Mouse (Mus musculus): ENCODE data around the gene Tmc8. TPM values are rescaled to one million over a fixed set of nuclear protein-coding genes. Genes with fewer than 3 reads are reported as not detected.

The Tmc8 gene
- polyA plus RNA-seq, 1 experiment from 2014 or later = 1.2 TPM

GRCm38 (mm10) chr11:117760374-117761119 lies 21.3 kb upstream of the Tmc8 start:
- no peaks in the 10 kb centered on the region for H3K4me1 ChIP-seq
- no peak overlapping the region for H3K4me3 ChIP-seq (replicated peaks)
- no peak overlapping the region for H3K4me2 ChIP-seq
- H3K9ac ChIP-seq = no peak overlapping the region
- H3K27ac ChIP-seq = no peak overlapping the region; the same call in 1 of the 2 replicates
- H3K36me3 ChIP-seq (replicated peaks) = peaks cover 88% of the 10 kb centered on the region
- 94% methylated on average over 26 of the region's 26 CpGs for WGBS
- no peaks in the 10 kb centered on the region for H3K9me3 ChIP-seq
- ATAC-seq (ENCODE audit: low FRiP score) = no peak
- H3K27me3 ChIP-seq = no peaks in the 10 kb centered on the region

- ATAC-seq (ENCODE audit: low FRiP score) = no peak
- 91% methylated on average over 13 of the region's 13 CpGs for WGBS
- H3K27me3 ChIP-seq = no peaks in the 10 kb centered on the region
- peaks cover 75% of the 10 kb centered on the region for H3K36me3 ChIP-seq (replicated peaks)
- H3K4me1 ChIP-seq = no peaks in the 10 kb centered on the region
- no peak overlapping the region for H3K9ac ChIP-seq
- H3K9me3 ChIP-seq = no peaks in the 10 kb centered on the region
- H3K27ac ChIP-seq = no peak overlapping the region
- no peak overlapping the region for H3K4me2 ChIP-seq
- no peak overlapping the region for H3K4me3 ChIP-seq (replicated peaks)
Measured at GRCm38 (mm10) chr11:117761801-117762200, 20.1 kb upstream of the Tmc8 start.

GRCm38 (mm10) chr11:117762246-117762645 lies 19.6 kb upstream of the Tmc8 start:
- 94% methylated on average over 12 of the region's 12 CpGs for whole genome bisulfite sequencing
- no peak for ATAC-seq (ENCODE audit: low FRiP score)
- H3K36me3 ChIP-seq (replicated peaks) = peaks cover 71% of the 10 kb centered on the region

GRCm38 (mm10) chr11:117764319-117764718 lies 17.6 kb upstream of the Tmc8 start:
- Histone ChIP-seq H3K4me2 (no peak overlapping the region), H3K36me3 (replicated peaks) (peaks cover 50% of the 10 kb centered on the region), H3K9me3 (no peaks in the 10 kb centered on the region), H3K4me1 (peaks cover 1% of the 10 kb centered on the region), H3K9ac (no peak overlapping the region), H3K27me3 (no peaks in the 10 kb centered on the region), H3K4me3 (replicated peaks) (no peak overlapping the region), H3K27ac (no peak overlapping the region)
- no peak for ATAC-seq (ENCODE audit: low FRiP score)
- 91% methylated on average over 9 of the region's 9 CpGs for WGBS

More at GRCm38 (mm10) chr11:117762246-117762645, 19.6 kb upstream of the Tmc8 start:
- Histone ChIP-seq H3K4me3 (replicated peaks) (no peak overlapping the region), H3K27me3 (no peaks in the 10 kb centered on the region), H3K4me1 (no peaks in the 10 kb centered on the region), H3K27ac (no peak overlapping the region), H3K9me3 (no peaks in the 10 kb centered on the region), H3K9ac (no peak overlapping the region), H3K4me2 (no peak overlapping the region)

GRCm38 (mm10) chr11:117765361-117765760 lies 16.5 kb upstream of the Tmc8 start:
- H3K4me2 ChIP-seq = no peak overlapping the region
- no peak overlapping the region for H3K4me3 ChIP-seq (replicated peaks)
- no peak overlapping the region for H3K9ac ChIP-seq
- no peak for ATAC-seq (ENCODE audit: low FRiP score)
- peaks cover 12% of the 10 kb centered on the region for H3K4me1 ChIP-seq
- no peaks in the 10 kb centered on the region for H3K9me3 ChIP-seq
- H3K27me3 ChIP-seq = no peaks in the 10 kb centered on the region
- 86% methylated on average over 5 of the region's 5 CpGs for WGBS
- H3K27ac ChIP-seq = no peak overlapping the region
- peaks cover 42% of the 10 kb centered on the region for H3K36me3 ChIP-seq (replicated peaks)

GRCm38 (mm10) chr11:117766275-117766674 lies 15.6 kb upstream of the Tmc8 start:
- WGBS = 89% methylated on average over 3 of the region's 3 CpGs
- no peaks in the 10 kb centered on the region for H3K9me3 ChIP-seq
- H3K9ac ChIP-seq = no peak overlapping the region
- no peaks in the 10 kb centered on the region for H3K27me3 ChIP-seq
- no peak overlapping the region for H3K4me3 ChIP-seq (replicated peaks)
- H3K27ac ChIP-seq = no peak overlapping the region
- no peak for ATAC-seq (ENCODE audit: low FRiP score)
- H3K4me2 ChIP-seq = no peak overlapping the region
- H3K36me3 ChIP-seq (replicated peaks) = peaks cover 33% of the 10 kb centered on the region
- H3K4me1 ChIP-seq = peaks cover 12% of the 10 kb centered on the region

GRCm38 (mm10) chr11:117768725-117769682 lies 12.9 kb upstream of the Tmc8 start:
- ATAC-seq (ENCODE audit: low FRiP score) = no peak
- Histone ChIP-seq H3K36me3 (replicated peaks) (peaks cover 12% of the 10 kb centered on the region), H3K4me2 (no peak overlapping the region), H3K27me3 (no peaks in the 10 kb centered on the region), H3K4me1 (peaks cover 12% of the 10 kb centered on the region), H3K9me3 (no peaks in the 10 kb centered on the region), H3K4me3 (replicated peaks) (no peak overlapping the region), H3K27ac (no peak overlapping the region), H3K9ac (no peak overlapping the region)
- WGBS = 82% methylated on average over 20 of the region's 20 CpGs

- no peaks in the 10 kb centered on the region for H3K9me3 ChIP-seq
- WGBS = 65% methylated on average over 7 of the region's 7 CpGs
- no peak overlapping the region for H3K4me3 ChIP-seq (replicated peaks)
- no peak overlapping the region for H3K4me2 ChIP-seq
- H3K36me3 ChIP-seq (replicated peaks) = peaks cover 5% of the 10 kb centered on the region
- no peak for ATAC-seq (ENCODE audit: low FRiP score)
- peak overlapping the region; percentile 56; the same call in 1 of the 2 replicates for H3K27ac ChIP-seq
- H3K9ac ChIP-seq = no peak overlapping the region
- no peaks in the 10 kb centered on the region for H3K27me3 ChIP-seq
- H3K4me1 ChIP-seq = peaks cover 12% of the 10 kb centered on the region
Measured at GRCm38 (mm10) chr11:117769683-117770047, 12.2 kb upstream of the Tmc8 start.

GRCm38 (mm10) chr11:117770407-117770806 lies 11.5 kb upstream of the Tmc8 start:
- Histone ChIP-seq H3K27ac (no peak overlapping the region), H3K36me3 (replicated peaks) (peaks cover 2% of the 10 kb centered on the region; the same call in 1 of the 2 replicates), H3K4me1 (peaks cover 12% of the 10 kb centered on the region), H3K27me3 (no peaks in the 10 kb centered on the region), H3K9ac (no peak overlapping the region), H3K4me2 (no peak overlapping the region), H3K9me3 (no peaks in the 10 kb centered on the region), H3K4me3 (replicated peaks) (no peak overlapping the region)
- WGBS = 94% methylated on average over 10 of the region's 10 CpGs
- no peak for ATAC-seq (ENCODE audit: low FRiP score)

GRCm38 (mm10) chr11:117772352-117772751 lies 9.5 kb upstream of the Tmc8 start:
- 92% methylated on average over 7 of the region's 7 CpGs for WGBS
- Histone ChIP-seq H3K9me3 (no peaks in the 10 kb centered on the region), H3K27me3 (no peaks in the 10 kb centered on the region), H3K4me2 (no peak overlapping the region), H3K9ac (no peak overlapping the region), H3K27ac (no peak overlapping the region), H3K4me1 (peaks cover 12% of the 10 kb centered on the region), H3K36me3 (replicated peaks) (0 out of 2 replicates have a peak, but pooled peaks cover 2% of the 10 kb centered on the region), H3K4me3 (replicated peaks) (no peak overlapping the region)
- no peak for ATAC-seq (ENCODE audit: low FRiP score)

- H3K4me2 ChIP-seq = no peak overlapping the region
- no peak for ATAC-seq (ENCODE audit: low FRiP score)
- peaks cover 23% of the 10 kb centered on the region for H3K27me3 ChIP-seq
- H3K9me3 ChIP-seq = no peaks in the 10 kb centered on the region
- H3K4me3 ChIP-seq (replicated peaks) = no peak overlapping the region
- WGBS = 93% methylated on average over 10 of the region's 10 CpGs
- peaks cover 17% of the 10 kb centered on the region for H3K4me1 ChIP-seq
- no peak overlapping the region for H3K27ac ChIP-seq
- H3K36me3 ChIP-seq (replicated peaks) = 0 out of 2 replicates have a peak, but pooled peaks cover 1% of the 10 kb centered on the region
- H3K9ac ChIP-seq = no peak overlapping the region
Measured at GRCm38 (mm10) chr11:117774925-117775324, 7.0 kb upstream of the Tmc8 start.

- Histone ChIP-seq H3K9me3 (no peaks in the 10 kb centered on the region), H3K27ac (no peak overlapping the region), H3K9ac (no peak overlapping the region), H3K36me3 (replicated peaks) (no peaks in the 10 kb centered on the region), H3K4me3 (replicated peaks) (no peak overlapping the region), H3K27me3 (peaks cover 29% of the 10 kb centered on the region), H3K4me1 (peaks cover 19% of the 10 kb centered on the region), H3K4me2 (no peak overlapping the region)
- no peak for ATAC-seq (ENCODE audit: low FRiP score)
- WGBS = 92% methylated on average over 10 of the region's 13 CpGs
Measured at GRCm38 (mm10) chr11:117775540-117775939, 6.3 kb upstream of the Tmc8 start.

All from forebrain, embryonic 12.5 days (tissue).